Mouse (Mus musculus): Measurements from ENCODE around the gene Wdr6. TPM values are rescaled to one million over a fixed set of nuclear protein-coding genes. Genes with fewer than 3 reads are reported as not detected.
A peak's percentile ranks its signal among the peaks of the same experiment; 100 is the strongest.

Gene Wdr6
- polyA plus RNA-seq, 1 experiment from 2014 or later, result 29.3 TPM

DNA sequence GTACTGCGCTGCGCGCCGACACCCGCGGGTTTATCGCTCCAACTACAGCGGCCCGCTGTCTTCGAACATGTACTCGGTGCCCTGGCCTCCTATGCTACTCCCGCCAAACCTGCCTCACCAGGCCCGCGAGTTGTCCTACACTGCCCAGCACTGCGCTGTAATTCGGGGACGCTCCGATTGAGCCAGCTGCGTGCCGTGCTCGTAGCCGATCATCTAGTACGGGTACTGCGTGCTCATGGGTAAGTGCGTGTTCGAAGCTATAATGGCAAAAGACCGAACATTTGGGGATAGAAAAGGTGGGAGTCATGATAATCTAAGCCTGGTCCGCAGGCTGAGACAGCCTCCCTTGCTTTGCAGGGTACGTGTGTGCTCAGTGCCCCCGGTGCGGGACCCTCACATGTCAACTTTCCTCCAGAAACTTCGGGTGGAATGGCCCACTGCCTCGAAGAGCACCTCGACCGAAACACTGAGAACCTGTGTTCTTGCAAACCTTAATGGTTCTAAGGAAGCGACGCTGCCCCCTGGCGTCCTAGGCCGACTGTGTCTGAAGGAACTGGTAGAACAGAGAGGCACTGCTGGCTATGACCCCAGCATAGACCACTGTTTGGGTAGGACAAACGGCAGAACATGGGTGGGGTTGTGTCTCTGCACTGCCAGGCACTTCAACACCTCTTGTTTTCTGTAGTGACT lies 8.2 kb downstream of the Wdr6 start:
- H3K4me2 ChIP-seq, result peak overlapping the region; percentile 96
- peaks cover 52% of the 10 kb centered on the region for H3K36me3 ChIP-seq
- H3K4me3 ChIP-seq, result peak overlapping the region; percentile 80
- H3K4me1 ChIP-seq, result peaks cover 59% of the 10 kb centered on the region
- ATAC-seq, result peak; percentile 17
- H3K9me3 ChIP-seq (replicated peaks), result no peaks in the 10 kb centered on the region
- no peaks in the 10 kb centered on the region for H3K27me3 ChIP-seq (replicated peaks)
- H3K9ac ChIP-seq, result peak overlapping the region; percentile 78
- 2% methylated on average over 40 of the region's 40 CpGs for WGBS (ENCODE audit: insufficient replicate concordance)
- peak overlapping the region; percentile 95 for H3K27ac ChIP-seq

GRCm38 (mm10) chr9:108569381-108570206 lies 8.9 kb downstream of the Wdr6 start, which contains the start of gene Dalrd3:
Gene Dalrd3 (plus strand): TSS chr9:108569886.
- no peaks in the 10 kb centered on the region for H3K9me3 ChIP-seq (replicated peaks)
- 5% methylated on average over 42 of the region's 42 CpGs for WGBS (ENCODE audit: insufficient replicate concordance)
- H3K27ac ChIP-seq, result peak within 1 kb of the TSS; percentile 95
- ATAC-seq, result peak; percentile 71
- H3K4me1 ChIP-seq, result peaks cover 62% of the 10 kb centered on the region
- H3K27me3 ChIP-seq (replicated peaks), result no peaks in the 10 kb centered on the region
- H3K36me3 ChIP-seq, result peaks cover 52% of the 10 kb centered on the region
- H3K9ac ChIP-seq, result peak within 1 kb of the TSS; percentile 89
- peak within 1 kb of the TSS; percentile 80 for H3K4me3 ChIP-seq
- H3K4me2 ChIP-seq, result peak within 1 kb of the TSS; percentile 96

DNA sequence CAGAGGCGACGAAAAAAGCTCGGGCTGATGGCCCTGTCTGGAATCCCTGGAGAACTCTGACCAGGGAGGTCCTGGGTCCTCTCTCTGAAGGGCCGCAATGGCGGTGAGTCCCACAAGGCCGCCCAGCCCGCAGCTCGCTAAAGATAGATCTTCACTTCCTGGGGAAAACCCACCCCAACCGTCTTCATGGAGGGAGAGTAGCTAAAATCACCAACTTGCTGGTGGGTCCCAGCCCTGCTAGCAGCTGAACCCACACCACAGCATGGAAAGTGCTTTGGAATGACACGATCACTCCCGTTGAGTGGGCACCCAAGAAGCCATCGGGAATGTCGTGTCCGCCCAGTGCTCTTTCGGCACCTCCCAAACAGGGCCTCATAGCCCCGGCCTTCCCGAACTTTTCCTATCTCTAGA lies 10.0 kb downstream of the Wdr6 start:
- Histone ChIP-seq H3K36me3 (peaks cover 52% of the 10 kb centered on the region), H3K27ac (peak overlapping the region; percentile 95), H3K9me3 (replicated peaks) (no peaks in the 10 kb centered on the region), H3K27me3 (replicated peaks) (no peaks in the 10 kb centered on the region), H3K9ac (peak overlapping the region; percentile 89), H3K4me1 (peaks cover 67% of the 10 kb centered on the region), H3K4me2 (peak overlapping the region; percentile 96), H3K4me3 (peak overlapping the region; percentile 80)
- no peak for ATAC-seq
- 34% methylated on average over 17 of the region's 17 CpGs for WGBS (ENCODE audit: insufficient replicate concordance)

- peak overlapping the region; percentile 96 for H3K4me2 ChIP-seq
- H3K4me1 ChIP-seq, result peaks cover 66% of the 10 kb centered on the region
- H3K36me3 ChIP-seq, result peaks cover 52% of the 10 kb centered on the region
- no peak for ATAC-seq
- no peaks in the 10 kb centered on the region for H3K9me3 ChIP-seq (replicated peaks)
- peak overlapping the region; percentile 89 for H3K9ac ChIP-seq
- peak overlapping the region; percentile 80 for H3K4me3 ChIP-seq
- H3K27me3 ChIP-seq (replicated peaks), result no peaks in the 10 kb centered on the region
- H3K27ac ChIP-seq, result peak overlapping the region; percentile 95
- WGBS (ENCODE audit: insufficient replicate concordance), result 3% methylated on average over 18 of the region's 18 CpGs
Measured at GRCm38 (mm10) chr9:108567931-108568419, 10.6 kb downstream of the Wdr6 start.

- WGBS (ENCODE audit: insufficient replicate concordance), result under 1% methylated on average over 73 of the region's 73 CpGs
- H3K4me1 ChIP-seq, result peaks cover 73% of the 10 kb centered on the region
- no peaks in the 10 kb centered on the region for H3K9me3 ChIP-seq (replicated peaks)
- H3K9ac ChIP-seq, result peak within 1 kb of the TSS; percentile 89
- H3K4me2 ChIP-seq, result peak within 1 kb of the TSS; percentile 96
- no peaks in the 10 kb centered on the region for H3K27me3 ChIP-seq (replicated peaks)
- peak within 1 kb of the TSS; percentile 95 for H3K27ac ChIP-seq
- H3K4me3 ChIP-seq, result peak within 1 kb of the TSS; percentile 80
- peaks cover 52% of the 10 kb centered on the region for H3K36me3 ChIP-seq
- peak; percentile 80 for ATAC-seq
Measured at GRCm38 (mm10) chr9:108566815-108567776, 11.4 kb downstream of the Wdr6 start, which contains the start of gene Ndufaf3. Gene Ndufaf3 (minus strand): TSS chr9:108567434.

GRCm38 (mm10) chr9:108565881-108566814 lies 12.4 kb downstream of the Wdr6 start:
- Histone ChIP-seq H3K9ac (peak overlapping the region; percentile 89), H3K4me3 (peak overlapping the region; percentile 80), H3K27ac (peak overlapping the region; percentile 95), H3K36me3 (peaks cover 52% of the 10 kb centered on the region), H3K27me3 (replicated peaks) (no peaks in the 10 kb centered on the region), H3K4me1 (peaks cover 82% of the 10 kb centered on the region), H3K9me3 (replicated peaks) (no peaks in the 10 kb centered on the region), H3K4me2 (peak overlapping the region; percentile 96)
- ATAC-seq, result peak; percentile 0
- 8% methylated on average over 35 of the region's 35 CpGs for WGBS (ENCODE audit: insufficient replicate concordance)

- 0 out of 2 replicates have a peak overlapping the region, but pooled peaks have one; percentile 62 for H3K27ac ChIP-seq
- no peaks in the 10 kb centered on the region for H3K9me3 ChIP-seq (replicated peaks)
- 56% methylated on average over 7 of the region's 7 CpGs for whole genome bisulfite sequencing (ENCODE audit: insufficient replicate concordance)
- H3K9ac ChIP-seq, result no peak overlapping the region
- ATAC-seq, result no peak
- H3K4me2 ChIP-seq, result peak overlapping the region; percentile 21; the same call in 1 of the 2 replicates
- H3K4me3 ChIP-seq, result 0 out of 2 replicates have a peak overlapping the region, but pooled peaks have one; percentile 1
- peaks cover 67% of the 10 kb centered on the region for H3K4me1 ChIP-seq
- peaks cover 54% of the 10 kb centered on the region for H3K36me3 ChIP-seq
- no peaks in the 10 kb centered on the region for H3K27me3 ChIP-seq (replicated peaks)
Measured at GRCm38 (mm10) chr9:108564131-108564530, 14.4 kb downstream of the Wdr6 start.

GRCm38 (mm10) chr9:108563671-108564070 lies 14.9 kb downstream of the Wdr6 start:
- H3K4me1 ChIP-seq, result peaks cover 62% of the 10 kb centered on the region
- ATAC-seq, result no peak
- H3K36me3 ChIP-seq, result peaks cover 59% of the 10 kb centered on the region
- 91% methylated on average over 8 of the region's 8 CpGs for WGBS (ENCODE audit: insufficient replicate concordance)
- H3K27me3 ChIP-seq (replicated peaks), result no peaks in the 10 kb centered on the region
- H3K9ac ChIP-seq, result no peak overlapping the region
- no peaks in the 10 kb centered on the region for H3K9me3 ChIP-seq (replicated peaks)
- H3K4me2 ChIP-seq, result peak overlapping the region; percentile 21
- H3K4me3 ChIP-seq, result 0 out of 2 replicates have a peak overlapping the region, but pooled peaks have one; percentile 1
- 0 out of 2 replicates have a peak overlapping the region, but pooled peaks have one; percentile 62 for H3K27ac ChIP-seq

GRCm38 (mm10) chr9:108560227-108560841 lies 18.2 kb downstream of the Wdr6 start, which contains the start of gene Impdh2:
Gene Impdh2 (plus strand): TSS chr9:108560286.
- ATAC-seq, result peak; percentile 97
- peak within 1 kb of the TSS; percentile 77 for H3K4me3 ChIP-seq
- no peaks in the 10 kb centered on the region for H3K9me3 ChIP-seq (replicated peaks)
- peaks cover 41% of the 10 kb centered on the region for H3K4me1 ChIP-seq
- under 1% methylated on average over 53 of the region's 53 CpGs for WGBS (ENCODE audit: insufficient replicate concordance)
- H3K27ac ChIP-seq, result peak within 1 kb of the TSS; percentile 78
- H3K36me3 ChIP-seq, result peaks cover 85% of the 10 kb centered on the region
- peak within 1 kb of the TSS; percentile 90 for H3K4me2 ChIP-seq
- peak within 1 kb of the TSS; percentile 86 for H3K9ac ChIP-seq
- H3K27me3 ChIP-seq (replicated peaks), result no peaks in the 10 kb centered on the region

- Histone ChIP-seq H3K4me2 (no peak overlapping the region), H3K27ac (no peak overlapping the region), H3K4me1 (peaks cover 34% of the 10 kb centered on the region), H3K27me3 (replicated peaks) (no peaks in the 10 kb centered on the region), H3K4me3 (no peak overlapping the region), H3K36me3 (peaks cover 85% of the 10 kb centered on the region), H3K9ac (no peak overlapping the region), H3K9me3 (replicated peaks) (no peaks in the 10 kb centered on the region)
- ATAC-seq, result no peak
- 77% methylated on average over 4 of the region's 4 CpGs for WGBS (ENCODE audit: insufficient replicate concordance)
Measured at GRCm38 (mm10) chr9:108559169-108559568, 19.4 kb downstream of the Wdr6 start.
